Mouse (Mus musculus): Measurements from ENCODE around the gene Igsf9. TPM values are rescaled to one million over a fixed set of nuclear protein-coding genes. Genes with fewer than 3 reads are reported as not detected.

The Igsf9 gene
- polyA plus RNA-seq, 3 experiments from 2014 or later: 0.50 to 1.4 TPM; not detected in 1

DNA sequence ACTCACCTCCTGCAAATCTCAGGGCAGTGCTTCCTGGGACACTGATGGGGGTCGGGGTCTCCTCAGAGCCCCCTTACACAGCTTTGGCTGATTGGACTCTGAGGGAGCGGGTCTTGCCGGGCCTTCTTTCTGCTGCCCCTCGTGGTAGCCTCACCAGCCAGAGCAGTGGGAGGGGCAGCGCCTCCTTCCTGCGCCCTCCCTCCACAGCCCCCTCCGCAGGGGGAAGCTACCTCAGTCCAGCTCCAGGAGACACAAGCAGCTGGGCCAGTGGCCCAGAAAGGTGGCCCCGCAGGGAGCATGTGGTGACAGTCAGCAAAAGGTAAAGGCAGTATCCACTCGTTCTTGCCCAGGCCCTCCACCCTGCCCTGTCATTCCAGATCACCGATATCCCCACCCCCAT lies 15.8 kb downstream of the Igsf9 start:
- ATAC-seq: no peak

GRCm38 (mm10) chr1:172499765-172500441 lies 18.3 kb downstream of the Igsf9 start, which contains the start of gene Tagln2:
Gene Tagln2, plus strand, starts transcription at chr1:172500047.
- ATAC-seq: peak; percentile 26

DNA sequence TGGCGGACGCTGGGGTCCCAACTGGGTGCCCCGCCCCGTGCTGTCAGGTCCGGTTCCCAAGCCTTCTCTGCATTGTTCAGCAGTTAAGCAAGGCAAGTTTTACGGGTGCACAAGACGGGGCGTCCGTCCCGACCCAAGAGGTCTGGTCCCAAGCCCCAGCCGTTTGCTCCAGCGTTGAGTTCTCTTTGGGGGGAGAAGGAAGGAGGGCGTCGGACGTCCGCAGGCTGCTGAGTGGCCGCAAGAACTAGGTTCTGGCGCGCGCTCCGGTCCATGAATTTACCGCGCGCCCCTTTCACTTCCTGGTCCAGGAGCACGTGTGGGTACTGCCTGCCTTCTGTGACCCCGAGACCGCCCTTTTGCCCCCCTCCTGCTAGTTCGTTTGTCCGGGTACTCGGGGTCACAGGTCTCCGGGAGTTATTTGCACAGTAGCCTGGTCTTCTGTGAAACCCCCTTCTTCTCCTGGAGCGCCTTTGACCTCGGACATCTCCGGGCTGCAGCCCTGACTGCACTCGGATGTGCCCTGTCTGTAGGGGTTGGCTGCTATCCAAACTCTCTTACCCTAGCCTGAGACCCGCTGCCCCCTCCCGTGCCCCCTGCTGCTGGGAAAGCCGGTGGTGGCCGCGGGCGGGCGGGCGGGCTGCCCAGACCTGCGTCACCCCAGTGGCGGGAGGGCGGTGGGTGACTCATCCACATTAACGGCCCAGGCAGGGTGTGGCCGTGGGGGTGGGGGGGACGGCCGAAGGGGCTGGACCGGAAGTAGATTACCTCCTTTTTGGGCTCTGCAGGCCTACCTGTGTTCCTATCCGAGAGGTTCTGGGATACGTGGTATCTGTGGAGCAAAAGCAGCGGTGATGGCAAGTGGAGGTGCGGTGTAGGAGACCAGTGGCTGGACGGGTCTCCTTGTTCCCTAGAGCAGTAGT lies 19.1 kb downstream of the Igsf9 start:
- ATAC-seq: peak; percentile 33

- peak; percentile 77 for ATAC-seq
These were observed 20.0 kb downstream of the Igsf9 start for GRCm38 (mm10) chr1:172501371-172502144.

- peak; percentile 13 for ATAC-seq
These were observed 20.8 kb downstream of the Igsf9 start for GRCm38 (mm10) chr1:172502145-172503110.

DNA sequence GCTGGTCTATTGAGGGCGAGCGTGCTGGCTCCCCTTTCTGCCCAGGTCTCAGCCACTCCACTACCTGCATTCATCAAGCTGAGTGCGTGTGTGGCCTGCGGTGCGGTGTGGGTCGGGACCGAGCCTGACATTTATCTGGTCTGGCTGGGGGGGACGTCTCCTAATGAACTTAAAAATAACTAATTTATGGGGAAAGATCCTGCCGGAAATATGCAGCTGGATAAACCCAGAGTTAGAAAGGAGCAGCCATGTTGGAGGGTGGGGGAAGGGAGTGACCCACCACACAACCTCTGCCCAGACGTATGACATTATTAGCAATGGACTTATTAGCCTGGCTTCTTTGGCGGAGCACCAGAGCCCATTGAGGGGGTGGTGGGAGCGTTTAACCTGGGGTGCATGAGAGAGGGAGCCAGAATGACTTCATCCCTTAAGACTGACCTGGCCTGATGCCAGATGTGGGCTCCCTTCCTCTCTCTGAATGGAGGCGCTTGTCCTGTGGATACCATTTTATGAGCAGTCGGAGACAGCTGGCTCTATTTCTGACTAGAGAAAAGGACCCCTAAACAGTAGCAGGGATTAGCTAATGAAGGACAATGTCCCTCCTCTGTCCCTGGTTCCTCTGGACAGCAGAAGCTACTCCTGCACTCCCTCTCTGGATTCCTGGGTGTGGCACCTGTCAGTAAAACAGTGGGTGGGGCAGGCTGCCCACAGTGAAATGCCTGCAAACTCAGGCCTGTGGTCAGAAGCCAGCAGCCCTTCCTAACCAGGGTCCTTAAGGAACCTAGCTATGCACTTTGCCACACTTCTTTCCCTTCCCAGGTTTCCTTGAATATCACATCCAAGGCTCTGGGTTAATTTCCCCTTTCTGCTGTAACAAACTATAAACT lies 21.8 kb downstream of the Igsf9 start:
- ATAC-seq: no peak

DNA sequence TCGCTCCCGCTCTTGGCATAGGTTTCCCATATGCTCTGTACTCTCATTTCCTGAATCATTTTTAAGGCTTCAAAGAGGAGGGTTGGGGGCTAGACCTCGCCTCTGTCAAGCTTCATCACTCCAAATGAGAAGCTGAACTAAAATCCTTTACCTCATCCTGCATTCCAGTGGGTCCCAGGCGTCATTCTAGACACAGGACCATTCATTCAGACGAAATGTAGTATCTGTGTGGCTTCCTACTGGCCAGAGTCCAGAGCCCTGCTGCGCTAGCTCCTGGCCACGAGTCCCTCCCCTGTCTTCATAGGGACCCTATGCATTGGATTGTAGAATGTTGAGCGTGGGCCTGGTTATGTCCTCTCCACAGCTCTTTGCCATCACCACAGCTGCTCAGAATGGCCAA lies 23.2 kb downstream of the Igsf9 start:
- no peak for ATAC-seq

DNA sequence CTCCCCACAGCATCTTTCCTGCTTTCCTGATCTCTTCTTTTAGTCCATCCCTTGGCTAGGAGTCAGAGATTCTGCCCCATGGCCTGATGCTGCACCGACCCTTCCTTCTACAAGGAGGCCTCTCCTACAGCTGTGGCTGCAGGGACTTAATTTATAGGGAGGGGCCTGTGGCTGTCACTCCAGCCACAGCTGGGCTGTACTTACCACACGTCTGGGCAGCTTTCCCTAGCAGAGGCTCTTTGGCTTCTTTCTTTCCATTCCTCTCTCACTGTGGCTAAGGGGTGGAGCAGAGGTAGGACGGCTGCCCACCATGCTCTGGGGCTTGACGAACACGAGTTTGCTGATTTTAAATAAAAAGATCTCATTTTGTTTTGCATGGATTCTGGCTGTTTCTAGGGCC lies 25.4 kb downstream of the Igsf9 start:
- no peak for ATAC-seq

GRCm38 (mm10) chr1:172507701-172508100 lies 26.1 kb downstream of the Igsf9 start:
- ATAC-seq: no peak

- no peak for ATAC-seq
These were observed 26.6 kb downstream of the Igsf9 start for GRCm38 (mm10) chr1:172508172-172508571.

DNA sequence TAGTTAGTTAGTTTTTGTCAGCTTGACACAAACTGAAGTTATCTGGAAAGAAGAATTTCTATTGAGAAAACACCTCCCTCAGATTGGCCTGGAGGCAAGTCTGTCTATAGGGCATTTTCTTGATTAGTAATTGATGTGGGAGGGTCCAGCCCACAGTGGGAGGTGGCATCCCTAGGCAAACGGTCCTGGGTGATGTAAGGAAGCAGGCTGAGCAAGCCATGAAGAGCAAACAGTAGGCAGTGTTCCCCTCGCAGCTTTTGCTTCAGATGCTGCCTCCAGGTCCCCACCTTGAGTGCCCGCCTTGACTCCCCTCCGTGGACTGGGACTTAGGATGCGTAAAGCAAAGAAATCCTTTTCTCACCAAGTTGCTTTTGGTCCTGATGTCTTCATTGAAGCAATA lies 27.6 kb downstream of the Igsf9 start:
- ATAC-seq: no peak

GRCm38 (mm10) chr1:172509983-172510382 lies 28.4 kb downstream of the Igsf9 start:
- no peak for ATAC-seq

DNA sequence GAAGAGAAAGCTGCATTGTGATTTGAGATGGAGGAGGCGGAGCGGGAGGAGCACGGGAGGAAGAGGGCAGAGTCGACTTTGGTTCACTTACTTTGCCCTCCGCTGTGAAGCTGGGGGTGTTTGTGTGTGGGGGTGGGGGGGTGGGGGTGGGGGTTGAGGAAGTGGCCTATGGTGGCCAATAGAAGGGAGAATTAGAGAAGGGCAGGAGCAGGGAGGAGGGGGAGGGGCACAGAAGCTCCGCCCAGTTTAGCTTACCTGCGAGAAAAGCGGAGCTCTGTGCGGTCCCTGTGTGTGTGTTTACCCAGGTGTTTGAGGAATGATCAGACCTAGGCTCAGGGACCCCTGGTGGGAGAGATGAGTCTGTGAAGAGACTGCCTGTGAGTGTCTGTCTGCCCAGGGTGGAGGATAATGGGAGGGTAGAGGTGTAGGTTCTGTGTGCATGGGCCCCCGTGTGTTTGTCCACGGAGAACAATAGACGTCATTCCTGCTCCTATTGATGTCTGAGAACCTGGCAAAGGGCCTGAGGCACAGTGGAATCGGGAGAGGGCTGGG lies 28.9 kb downstream of the Igsf9 start:
- ATAC-seq: no peak

DNA sequence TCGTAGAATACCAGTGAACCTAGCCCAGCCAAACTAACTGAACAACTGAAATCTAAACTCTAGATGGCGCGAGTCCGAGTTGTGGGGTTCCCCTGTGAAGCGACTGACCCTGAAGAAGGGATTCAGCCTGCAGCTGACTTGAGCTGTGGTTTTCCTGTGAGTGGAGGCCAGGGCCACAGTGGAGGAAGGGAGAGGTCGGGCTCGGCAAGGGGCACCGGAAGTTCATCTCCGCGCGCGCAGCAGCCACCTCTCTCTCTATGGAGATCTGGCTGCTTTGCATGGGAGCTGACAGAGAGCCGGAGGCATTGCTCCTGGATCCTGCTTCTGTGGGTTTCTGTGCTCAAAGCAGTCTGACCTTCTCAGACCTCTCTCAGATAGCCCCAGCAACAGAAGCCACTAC lies 31.4 kb downstream of the Igsf9 start:
- ATAC-seq: peak; percentile 61

DNA sequence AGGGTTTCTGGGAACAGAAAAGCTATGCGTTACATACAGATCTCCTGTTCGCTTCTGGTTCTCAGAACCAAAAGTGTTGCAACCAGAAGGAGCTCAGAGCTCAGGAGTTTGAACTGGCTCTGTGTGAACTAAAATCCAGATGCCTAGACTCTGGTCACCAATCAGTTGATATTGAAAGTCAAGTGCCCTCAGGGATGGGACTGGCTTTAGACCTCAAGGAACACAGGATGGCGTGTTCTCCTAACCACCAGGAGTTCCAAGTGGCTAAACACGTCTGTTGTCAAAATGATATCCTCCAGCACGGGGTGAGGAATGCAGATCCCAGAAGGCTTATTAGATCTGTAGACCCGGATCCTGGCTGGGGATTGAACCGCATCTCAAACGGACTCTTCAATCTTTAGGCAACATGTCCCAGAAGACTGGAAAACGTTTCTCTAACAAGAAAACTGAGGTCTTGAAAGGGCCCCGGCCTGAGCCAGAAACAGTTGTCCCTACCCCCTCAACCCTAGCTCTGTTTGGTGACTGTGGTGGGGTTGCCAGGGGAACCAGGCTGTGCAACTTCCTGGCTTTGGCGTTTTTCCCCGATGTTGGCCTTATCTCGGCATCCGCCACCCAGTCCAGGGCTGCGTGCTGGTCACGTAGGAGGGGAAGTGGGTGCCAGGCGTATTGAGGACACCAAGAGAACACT lies 32.1 kb downstream of the Igsf9 start:
- ATAC-seq: peak; percentile 85

- peak; percentile 47 for ATAC-seq
These were observed 32.6 kb downstream of the Igsf9 start for GRCm38 (mm10) chr1:172514213-172514529.

DNA sequence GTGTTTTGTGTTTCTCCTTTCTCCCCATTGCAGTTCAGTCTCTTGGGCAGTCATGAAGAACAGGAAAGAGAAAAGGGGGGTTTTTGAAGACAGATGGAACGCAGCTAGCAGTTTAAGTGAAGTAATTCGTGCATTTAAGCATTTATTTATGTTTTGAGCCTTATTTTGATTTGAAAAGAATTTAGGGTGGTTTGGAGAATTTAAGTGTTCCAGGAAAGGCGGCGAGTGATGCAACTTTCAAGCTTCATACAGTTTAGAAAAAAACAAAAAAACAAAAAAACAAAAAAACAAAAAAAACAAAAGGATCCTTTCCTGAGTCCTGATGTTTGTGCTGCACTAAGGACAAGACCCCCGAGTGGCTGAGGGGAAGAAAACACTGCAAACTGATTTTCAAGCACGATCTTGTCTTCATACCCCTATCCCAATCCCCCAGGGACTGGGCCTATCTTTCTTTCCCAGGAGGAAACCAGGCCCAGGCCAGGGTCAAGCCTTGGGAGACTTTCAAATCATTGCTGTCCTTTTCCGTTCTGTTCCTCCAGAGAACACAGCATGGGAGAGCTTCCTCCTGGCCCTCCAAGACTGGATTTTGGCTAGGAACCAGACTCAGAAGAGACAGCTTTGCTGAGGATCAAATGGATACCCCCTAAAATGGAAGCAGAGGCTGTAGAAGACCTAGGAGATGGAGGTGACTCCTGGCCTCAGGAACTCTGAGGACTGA lies 33.1 kb downstream of the Igsf9 start:
- no peak for ATAC-seq

DNA sequence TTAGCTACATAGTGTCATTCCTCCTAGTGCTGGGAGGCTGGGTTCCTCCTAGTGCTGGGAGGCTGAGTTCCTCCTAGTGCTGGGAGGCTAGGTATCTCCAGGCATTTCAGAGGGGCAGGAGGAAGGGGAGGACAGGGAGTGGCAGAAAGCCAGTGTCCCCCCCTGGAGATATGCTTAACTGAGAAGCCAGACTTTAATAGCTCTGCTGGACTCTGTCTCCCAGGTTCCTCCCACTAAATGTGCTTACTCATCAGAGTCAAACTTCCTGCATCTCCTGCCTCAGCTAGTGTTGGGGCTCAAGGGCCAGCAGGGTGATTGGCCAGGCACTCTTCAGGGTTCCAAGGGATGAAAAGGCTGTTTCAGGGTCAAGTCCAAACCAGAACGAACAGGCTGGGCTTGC lies 33.8 kb downstream of the Igsf9 start:
- no peak for ATAC-seq

- no peak for ATAC-seq
These were observed 36.4 kb downstream of the Igsf9 start for GRCm38 (mm10) chr1:172518013-172518412.
